Mouse (Mus musculus) left cerebral cortex, adult 2 months (tissue): ENCODE results near the gene Srrt. TPM values are rescaled to one million over a fixed set of nuclear protein-coding genes. Genes with fewer than 3 reads are reported as not detected.

Source experiments
- DNase-seq, 2 experiments: peaks; one replicate each; pipeline ENCODE4 v3.0.0; 2021 to 2022; ENCODE audit warnings: low spot score in 2 of 2, mixed read lengths in 1 of 2; ENCODE audit errors: extremely low spot score in 1 of 2
- H3K27ac ChIP-seq: fragments of 200-600 bp; 2 replicates; pipeline ENCODE4 v1.8.1; 2022
- H3K4me3 ChIP-seq: fragments of 200-600 bp; 2 replicates; pipeline ENCODE4 v1.8.1; 2022
- CTCF ChIP-seq: fragments of 200-600 bp; IDR thresholded peaks from 2 replicates; pipeline ENCODE4 v1.8.1; 2022; ENCODE audit warnings: antibody characterized with exemption, mild to moderate bottlenecking, moderate library complexity
- intact Hi-C: fragments of 180-260 bp; cut with DNase I; formaldehyde crosslinking; loops from one replicate; pipeline ENCODE4 v1.15.1; 2025
- total RNA-seq, 2 experiments: library from RNA; stranded (reverse); gene quantifications; 2 replicates each; pipeline ENCODE4 v1.2.3; 2021

Gene Srrt
- total RNA-seq, 2 experiments from 2014 or later = 202 to 221 TPM

- intact Hi-C loops = loop anchor here (2.0 to 10.0 kb wide), 3 partner anchors 168 to 830 kb away; partner anchors contain the start of genes Cops6 and Pop7
- no peak overlapping the region for H3K27ac ChIP-seq
These were observed 26.8 kb upstream of the Srrt start for GRCm38 (mm10) chr5:137334317-137334716.

GRCm38 (mm10) chr5:137333512-137334174 lies 26.2 kb upstream of the Srrt start, which contains the start of gene Slc12a9:
Slc12a9 (minus strand) TSS chr5:137333597.
- TF ChIP-seq CTCF = peak; percentile 80
- peak; percentile 88 to 90 for DNase-seq
- intact Hi-C loops = loop anchor here (2.0 to 10.0 kb wide), 3 partner anchors 169 to 831 kb away; partner anchors contain the start of genes Cops6 and Pop7
- peak within 1 kb of the TSS; percentile 55 for H3K27ac ChIP-seq
- peak within 1 kb of the TSS; percentile 59 for H3K4me3 ChIP-seq

More at GRCm38 (mm10) chr5:137334317-137334716, 26.8 kb upstream of the Srrt start:
- H3K4me3 ChIP-seq = peak overlapping the region; percentile 59; the same call in 1 of the 2 replicates
- no peak for TF ChIP-seq CTCF
- no peak for DNase-seq

GRCm38 (mm10) chr5:137332857-137333511 lies 25.5 kb upstream of the Srrt start:
- no peak for TF ChIP-seq CTCF
- intact Hi-C loops = loop anchor here (10.0 kb wide), 2 partner anchors 262 to 832 kb away; partner anchors contain the start of gene Cops6
- peak overlapping the region; percentile 55 for H3K27ac ChIP-seq
- no peak for DNase-seq
- peak overlapping the region; percentile 59 for H3K4me3 ChIP-seq

GRCm38 (mm10) chr5:137330910-137331309 lies 23.4 kb upstream of the Srrt start:
- no peak overlapping the region for H3K27ac ChIP-seq
- no peak for TF ChIP-seq CTCF
- no peak for DNase-seq
- H3K4me3 ChIP-seq = no peak overlapping the region
- intact Hi-C loops = loop anchor here (10.0 kb wide), 2 partner anchors 264 to 834 kb away; partner anchors contain the start of gene Cops6

GRCm38 (mm10) chr5:137320996-137321395 lies 13.5 kb upstream of the Srrt start:
- no peak overlapping the region for H3K27ac ChIP-seq
- H3K4me3 ChIP-seq = no peak overlapping the region
- DNase-seq = no peak
- intact Hi-C loops = no loop called here
- no peak for TF ChIP-seq CTCF

- intact Hi-C loops = no loop called here
- no peak for DNase-seq
- H3K4me3 ChIP-seq = no peak overlapping the region
- H3K27ac ChIP-seq = no peak overlapping the region
- no peak for TF ChIP-seq CTCF
These were observed 11.1 kb upstream of the Srrt start for GRCm38 (mm10) chr5:137318570-137318969.

- DNase-seq = no peak
- TF ChIP-seq CTCF = no peak
- no peak overlapping the region for H3K27ac ChIP-seq
These were observed 9.9 kb upstream of the Srrt start for GRCm38 (mm10) chr5:137317361-137317760.

GRCm38 (mm10) chr5:137315084-137315903 lies 7.8 kb upstream of the Srrt start:
- intact Hi-C loops = no loop called here
- H3K4me3 ChIP-seq = no peak overlapping the region
- H3K27ac ChIP-seq = no peak overlapping the region
- TF ChIP-seq CTCF = peak; percentile 47
- DNase-seq = no peak

More at GRCm38 (mm10) chr5:137317361-137317760, 9.9 kb upstream of the Srrt start:
- intact Hi-C loops = no loop called here
- H3K4me3 ChIP-seq = no peak overlapping the region

- Histone ChIP-seq H3K27ac (peak within 1 kb of the TSS; percentile 50; the same call in 1 of the 2 replicates), H3K4me3 (peak within 1 kb of the TSS; percentile 42)
- TF ChIP-seq CTCF = no peak; the same call in 1 of the 2 replicates
- peak; percentile 56 to 62 for DNase-seq
- intact Hi-C loops = no loop called here
These were observed 7.0 kb upstream of the Srrt start, which contains the start of gene Trip6 for GRCm38 (mm10) chr5:137314193-137315083. Trip6 (minus strand) TSS chr5:137314404.

GRCm38 (mm10) chr5:137313466-137314192 lies 6.2 kb upstream of the Srrt start:
- H3K27ac ChIP-seq = peak overlapping the region; percentile 50; the same call in 1 of the 2 replicates
- no peak for DNase-seq
- no peak for TF ChIP-seq CTCF
- H3K4me3 ChIP-seq = peak overlapping the region; percentile 42
- intact Hi-C loops = no loop called here
